Mouse (Mus musculus) left cerebral cortex, adult 2 months (tissue): ENCODE measurements around the gene Jag2. TPM values are rescaled to one million over a fixed set of nuclear protein-coding genes. Genes with fewer than 3 reads are reported as not detected.

ENCODE experiments used
- DNase-seq, 2 experiments: peaks; one replicate each; pipeline ENCODE4 v3.0.0; 2021 to 2022; ENCODE audit warnings: low spot score in 2 of 2, mixed read lengths in 1 of 2; ENCODE audit errors: extremely low spot score in 1 of 2
- H3K27ac ChIP-seq: fragments of 200-600 bp; 2 replicates; pipeline ENCODE4 v1.8.1; 2022
- H3K4me3 ChIP-seq: fragments of 200-600 bp; 2 replicates; pipeline ENCODE4 v1.8.1; 2022
- CTCF ChIP-seq: fragments of 200-600 bp; IDR thresholded peaks from 2 replicates; pipeline ENCODE4 v1.8.1; 2022; ENCODE audit warnings: antibody characterized with exemption, mild to moderate bottlenecking, moderate library complexity
- intact Hi-C: fragments of 180-260 bp; cut with DNase I; formaldehyde crosslinking; loops from one replicate; pipeline ENCODE4 v1.15.1; 2025
- microRNA-seq, 2 experiments: library from miRNA; unstranded; fragments of <30 nt; microRNA quantifications; one replicate each; pipeline ENCODE4 v1.2.0; 2021
- total RNA-seq, 2 experiments: library from RNA; stranded (reverse); gene quantifications; 2 replicates each; pipeline ENCODE4 v1.2.3; 2021

Gene Jag2
- total RNA-seq, 2 experiments from 2014 or later, result 57.9 to 62.2 TPM

DNA sequence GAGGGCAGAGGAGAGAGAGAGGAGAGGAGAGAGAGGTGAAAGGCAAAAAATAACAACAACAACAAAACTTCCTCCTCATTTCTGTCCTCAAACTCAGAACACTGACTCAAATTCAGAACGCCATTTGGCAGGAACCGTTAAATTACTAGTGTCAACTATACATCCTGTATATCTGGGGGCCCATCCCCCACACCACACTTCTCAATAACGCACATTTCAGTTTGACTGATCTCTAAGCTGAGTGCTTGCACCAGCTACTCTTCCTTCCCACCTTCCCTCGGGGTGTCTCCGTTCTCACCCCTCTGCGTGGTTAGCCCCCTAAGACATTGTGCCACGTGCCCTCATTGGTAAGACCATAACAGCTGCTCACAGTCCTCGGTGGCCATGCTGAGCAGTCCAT is 69.6 kb downstream of the Jag2 start:
- intact Hi-C loops, result no loop called here
- no peak for TF ChIP-seq CTCF
- no peak for DNase-seq
- H3K4me3 ChIP-seq, result no peak overlapping the region
- no peak overlapping the region for H3K27ac ChIP-seq

- Histone ChIP-seq H3K27ac (no peak overlapping the region), H3K4me3 (no peak overlapping the region)
- DNase-seq, result no peak
- intact Hi-C loops, result no loop called here
- TF ChIP-seq CTCF, result no peak
Measured at GRCm38 (mm10) chr12:112858581-112859336, 70.8 kb downstream of the Jag2 start.

Small RNA genes lying within 50 kb of the gene (microRNA-seq; reads per million reads assigned to microRNA genes)
- 0.24 to 0.49 reads per million in 2 experiments for gene Mir6941

Other genes with a start within 250 kb of the Jag2 start
- 100 to 1,000 TPM; 280 to 294 TPM for gene Cep170b, start 209.3 kb downstream of the Jag2 start, total RNA-seq
- gene Pld4, start 169.1 kb downstream of the Jag2 start, total RNA-seq, result 10 to 100 TPM in 1 of 2 experiments, 1 to 10 TPM in 1; 7.4 to 10.1 TPM
- 1 to 10 TPM; 8.1 to 8.2 TPM for gene Ahnak2, start 127.1 kb downstream of the Jag2 start, total RNA-seq
- gene Clba1, start 120.8 kb downstream of the Jag2 start, total RNA-seq, result 10 to 100 TPM; 15.7 to 18.6 TPM
- 10 to 100 TPM; 10.5 to 12.4 TPM for gene Cdca4, start 100.4 kb downstream of the Jag2 start, total RNA-seq
- gene Gpr132, start 61.5 kb downstream of the Jag2 start, total RNA-seq, result under 1 TPM in 1 of 2 experiments, not detected in 1; 0.18 TPM
- 10 to 100 TPM; 10.1 to 13.7 TPM for gene Nudt14, start 12.3 kb upstream of the Jag2 start, total RNA-seq
- gene Btbd6, start 46.7 kb upstream of the Jag2 start, total RNA-seq, result 10 to 100 TPM; 60.2 to 64.5 TPM
- gene Brf1, start 70.9 kb upstream of the Jag2 start, total RNA-seq, result 10 to 100 TPM; 45.6 to 46.6 TPM
- gene Pacs2, start 84.7 kb upstream of the Jag2 start, total RNA-seq, result 10 to 100 TPM; 62.8 to 68.0 TPM
- under 1 TPM; 0.42 to 0.45 TPM for gene Tex22, start 144.7 kb upstream of the Jag2 start, total RNA-seq
- gene Mta1, start 168.5 kb upstream of the Jag2 start, total RNA-seq, result 10 to 100 TPM; 72.9 to 76.5 TPM
- 100 to 1,000 TPM; 143 to 148 TPM for gene Crip2, start 210.5 kb upstream of the Jag2 start, total RNA-seq
- gene Crip1, start 216.5 kb upstream of the Jag2 start, total RNA-seq, result 10 to 100 TPM; 14.4 to 15.0 TPM
- gene Tedc1, start 226.6 kb upstream of the Jag2 start, total RNA-seq, result 1 to 10 TPM; 1.7 to 2.2 TPM